Mouse (Mus musculus): ENCODE measurements around the gene Noct. TPM values are rescaled to one million over a fixed set of nuclear protein-coding genes. Genes with fewer than 3 reads are reported as not detected.
A peak's percentile ranks its signal among the peaks of the same experiment; 100 is the strongest.

The Noct gene
- polyA plus RNA-seq, 1 experiment from 2014 or later = 12.0 TPM

DNA sequence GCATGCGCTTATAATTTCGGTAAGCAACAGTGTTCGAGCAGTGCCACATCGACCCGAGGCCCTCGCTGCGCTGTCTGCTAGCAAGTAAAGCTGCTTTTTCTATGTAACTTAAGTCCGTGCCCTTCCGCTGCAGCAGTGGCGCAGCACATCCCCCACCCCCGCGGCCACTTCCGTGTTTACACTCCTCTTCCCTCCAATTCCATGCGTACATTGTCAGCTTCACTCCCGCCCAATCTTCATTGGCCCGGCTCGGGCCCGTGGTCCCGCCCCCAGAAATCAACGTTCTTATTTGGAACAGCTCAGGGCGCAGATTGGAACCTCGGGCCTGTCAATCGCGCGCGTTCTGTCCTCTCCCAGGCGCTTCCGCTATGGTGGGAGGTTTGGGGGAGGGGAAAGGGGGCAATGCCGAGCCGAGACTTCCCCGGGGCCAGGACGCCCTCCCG, 51.7 kb downstream of the Noct start:
- ATAC-seq (ENCODE audit: insufficient number of reproducible peaks, insufficient read depth, low FRiP score, low read depth) = peak; percentile 95
- no peaks in the 10 kb centered on the region for H3K9me3 ChIP-seq (ENCODE audit: control insufficient read depth, low read length)
- peaks cover 0 to 14% of the 10 kb centered on the region in 2 experiments; a peak in 2 of 4 replicates for H3K4me1 ChIP-seq (ENCODE audit: control insufficient read depth in 2 of 2, insufficient read depth in 2 of 2, low read length in 2 of 2)
- peak overlapping the region; percentile 88 for H3K4me2 ChIP-seq (ENCODE audit: low read length)
- H3K9ac ChIP-seq (ENCODE audit: low read length) = peak overlapping the region; percentile 99
- peak overlapping the region; percentile 99 for H3K4me3 ChIP-seq (ENCODE audit: control insufficient read depth in 1 of 2, insufficient read depth in 1 of 2, low read depth in 1 of 2, low read length in 2 of 2)
- H3K27ac ChIP-seq (replicated peaks in 1 of 2; ENCODE audit: control insufficient read depth in 1 of 2, insufficient read depth in 1 of 2, low read depth in 2 of 2, low read length in 2 of 2) = peak overlapping the region; percentile 97 to 99
- no peaks in the 10 kb centered on the region for H3K27me3 ChIP-seq (ENCODE audit: control insufficient read depth, insufficient read depth, low read length)
- no peaks in the 10 kb centered on the region for H3K36me3 ChIP-seq (ENCODE audit: control insufficient read depth, insufficient read depth, low read length)
- WGBS = under 1% methylated on average over 32 of the region's 33 CpGs

DNA sequence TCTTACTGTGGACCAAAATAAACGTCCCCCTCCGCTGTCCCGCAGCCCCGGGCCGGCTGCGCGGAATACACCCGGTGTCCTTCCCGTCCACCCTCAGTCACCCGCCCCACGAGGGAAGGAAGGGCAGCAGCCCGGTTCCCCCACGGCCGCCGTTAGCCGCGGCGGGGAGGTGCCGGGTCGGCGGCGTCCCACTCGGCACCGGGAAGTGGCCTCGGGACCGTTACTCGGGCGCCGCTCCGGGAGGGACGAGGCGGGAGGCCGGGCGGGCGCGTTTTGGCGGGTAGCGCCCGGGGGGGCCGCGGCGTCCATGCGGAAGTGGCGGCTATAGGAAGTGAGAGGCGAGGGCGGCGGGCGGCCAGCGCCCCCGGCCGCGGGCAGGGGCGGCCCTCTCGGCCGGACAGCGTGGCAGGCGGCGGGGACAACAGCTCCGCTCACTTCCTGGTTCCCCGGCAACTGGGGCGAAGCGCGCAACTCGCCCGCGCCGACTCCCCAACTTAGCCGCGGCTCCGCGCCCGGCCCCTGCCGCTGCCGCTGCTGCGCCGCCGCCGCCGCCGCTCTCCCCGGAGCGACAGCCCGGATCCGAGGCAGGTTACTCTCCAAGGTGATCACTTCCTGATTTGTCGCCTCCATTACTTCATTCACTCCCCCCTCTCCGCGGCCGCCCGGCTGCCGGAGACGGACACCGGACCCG, 52.3 kb downstream of the Noct start:
- Histone ChIP-seq H3K4me2 (ENCODE audit: low read length) (peak overlapping the region; percentile 69), H3K36me3 (ENCODE audit: control insufficient read depth, insufficient read depth, low read length) (no peaks in the 10 kb centered on the region), H3K4me3 (ENCODE audit: control insufficient read depth in 1 of 2, insufficient read depth in 1 of 2, low read depth in 1 of 2, low read length in 2 of 2) (peak overlapping the region; percentile 99), H3K4me1 (ENCODE audit: control insufficient read depth in 2 of 2, insufficient read depth in 2 of 2, low read length in 2 of 2) (peaks cover 0 to 13% of the 10 kb centered on the region in 2 experiments; a peak in 2 of 4 replicates), H3K27ac (replicated peaks in 1 of 2; ENCODE audit: control insufficient read depth in 1 of 2, insufficient read depth in 1 of 2, low read depth in 2 of 2, low read length in 2 of 2) (peak overlapping the region; percentile 97 to 99), H3K9me3 (ENCODE audit: control insufficient read depth, low read length) (no peaks in the 10 kb centered on the region), H3K9ac (ENCODE audit: low read length) (peak overlapping the region; percentile 99), H3K27me3 (ENCODE audit: control insufficient read depth, insufficient read depth, low read length) (no peaks in the 10 kb centered on the region)
- under 1% methylated on average over 61 of the region's 93 CpGs for WGBS
- ATAC-seq (ENCODE audit: insufficient number of reproducible peaks, insufficient read depth, low FRiP score, low read depth) = peak; percentile 59

DNA sequence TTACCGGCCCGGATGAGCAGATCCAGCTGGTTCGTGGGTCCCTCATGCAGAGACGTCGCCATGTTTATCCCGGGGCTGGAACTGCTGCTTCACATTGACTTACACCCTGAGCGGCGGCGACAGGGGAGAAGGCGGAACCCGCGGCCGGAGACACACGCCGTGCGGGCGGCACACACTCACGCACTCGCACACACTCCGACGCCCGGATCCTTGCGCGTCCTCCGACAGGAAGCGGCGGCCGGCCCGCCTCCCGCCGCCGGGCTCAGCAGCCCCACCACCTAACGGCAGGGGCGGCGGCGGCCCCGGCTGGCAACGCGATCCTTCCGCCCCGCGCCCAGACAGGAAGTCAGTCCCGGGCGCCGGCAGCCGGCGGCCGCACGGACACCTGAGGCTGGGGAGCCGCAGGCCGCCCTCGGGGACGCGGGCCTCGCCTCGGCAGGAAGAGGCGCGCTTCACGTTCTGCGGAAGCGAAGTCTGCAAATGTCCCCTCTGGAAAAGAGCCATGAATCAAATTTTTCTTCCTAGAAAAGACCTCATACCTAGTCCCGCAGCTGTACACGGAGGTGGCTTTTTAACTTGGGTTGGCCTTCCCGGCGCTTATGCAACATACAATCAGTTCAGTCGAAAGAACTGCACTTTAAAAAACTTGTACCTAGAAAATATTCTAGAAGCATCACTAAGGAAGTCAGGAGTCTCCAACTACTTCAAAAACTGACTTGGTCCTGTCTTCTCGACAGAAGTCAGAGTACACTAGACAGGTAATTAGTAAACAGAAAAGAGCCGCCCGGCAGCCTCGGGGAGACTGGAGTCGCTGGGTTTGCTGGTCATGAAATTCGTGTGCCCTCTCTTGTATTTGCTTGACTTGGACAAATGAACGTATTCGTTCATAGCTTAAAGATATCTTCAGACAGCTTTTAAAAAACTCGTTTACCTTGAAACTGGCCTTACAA, 53.2 kb downstream of the Noct start:
- H3K9me3 ChIP-seq (ENCODE audit: control insufficient read depth, low read length) = no peaks in the 10 kb centered on the region
- WGBS = under 1% methylated on average over 75 of the region's 75 CpGs
- no peaks in the 10 kb centered on the region for H3K36me3 ChIP-seq (ENCODE audit: control insufficient read depth, insufficient read depth, low read length)
- peaks cover 0 to 13% of the 10 kb centered on the region in 2 experiments; a peak in 2 of 4 replicates for H3K4me1 ChIP-seq (ENCODE audit: control insufficient read depth in 2 of 2, insufficient read depth in 2 of 2, low read length in 2 of 2)
- H3K4me2 ChIP-seq (ENCODE audit: low read length) = peak overlapping the region; percentile 69
- H3K4me3 ChIP-seq (ENCODE audit: control insufficient read depth in 1 of 2, insufficient read depth in 1 of 2, low read depth in 1 of 2, low read length in 2 of 2) = peak overlapping the region; percentile 99
- peak; percentile 68 for ATAC-seq (ENCODE audit: insufficient number of reproducible peaks, insufficient read depth, low FRiP score, low read depth)
- no peaks in the 10 kb centered on the region for H3K27me3 ChIP-seq (ENCODE audit: control insufficient read depth, insufficient read depth, low read length)
- peak overlapping the region; percentile 99 for H3K9ac ChIP-seq (ENCODE audit: low read length)
- peak overlapping the region; percentile 97 to 99 for H3K27ac ChIP-seq (replicated peaks in 1 of 2; ENCODE audit: control insufficient read depth in 1 of 2, insufficient read depth in 1 of 2, low read depth in 2 of 2, low read length in 2 of 2)

DNA sequence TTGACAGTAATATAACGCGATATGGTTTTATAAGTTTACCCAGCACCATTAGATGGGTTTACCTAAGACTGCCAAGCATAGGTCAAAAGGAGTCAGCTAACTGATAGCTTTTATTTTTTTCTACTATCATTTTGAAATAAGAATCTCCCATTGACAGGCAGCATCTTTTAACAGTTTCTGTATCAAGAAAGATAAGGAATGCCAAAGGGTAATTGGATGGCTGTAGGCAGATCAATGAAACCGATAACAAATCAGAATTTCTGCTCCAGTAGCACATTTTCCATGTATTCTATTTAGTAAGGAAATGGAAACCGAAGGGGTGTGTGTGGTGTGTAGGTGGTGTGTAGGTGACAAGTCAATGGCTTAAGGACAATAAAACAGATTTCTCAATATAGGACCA, 54.2 kb downstream of the Noct start:
- peak overlapping the region; percentile 0; the same call in 1 of the 2 replicates for H3K9ac ChIP-seq (ENCODE audit: low read length)
- H3K9me3 ChIP-seq (ENCODE audit: control insufficient read depth, low read length) = no peaks in the 10 kb centered on the region
- 67% methylated on average over 4 of the region's 4 CpGs for WGBS
- no peak overlapping the region for H3K27ac ChIP-seq (replicated peaks in 1 of 2; ENCODE audit: control insufficient read depth in 1 of 2, insufficient read depth in 1 of 2, low read depth in 2 of 2, low read length in 2 of 2)
- no peak for ATAC-seq (ENCODE audit: insufficient number of reproducible peaks, insufficient read depth, low FRiP score, low read depth)
- H3K4me1 ChIP-seq (ENCODE audit: control insufficient read depth in 2 of 2, insufficient read depth in 2 of 2, low read length in 2 of 2) = peaks cover 0 to 13% of the 10 kb centered on the region in 2 experiments; a peak in 2 of 4 replicates
- H3K36me3 ChIP-seq (ENCODE audit: control insufficient read depth, insufficient read depth, low read length) = no peaks in the 10 kb centered on the region
- H3K4me3 ChIP-seq (ENCODE audit: control insufficient read depth in 1 of 2, insufficient read depth in 1 of 2, low read depth in 1 of 2, low read length in 2 of 2) = no peak overlapping the region
- H3K27me3 ChIP-seq (ENCODE audit: control insufficient read depth, insufficient read depth, low read length) = no peaks in the 10 kb centered on the region
- H3K4me2 ChIP-seq (ENCODE audit: low read length) = peak overlapping the region; percentile 69; the same call in 1 of the 2 replicates

DNA sequence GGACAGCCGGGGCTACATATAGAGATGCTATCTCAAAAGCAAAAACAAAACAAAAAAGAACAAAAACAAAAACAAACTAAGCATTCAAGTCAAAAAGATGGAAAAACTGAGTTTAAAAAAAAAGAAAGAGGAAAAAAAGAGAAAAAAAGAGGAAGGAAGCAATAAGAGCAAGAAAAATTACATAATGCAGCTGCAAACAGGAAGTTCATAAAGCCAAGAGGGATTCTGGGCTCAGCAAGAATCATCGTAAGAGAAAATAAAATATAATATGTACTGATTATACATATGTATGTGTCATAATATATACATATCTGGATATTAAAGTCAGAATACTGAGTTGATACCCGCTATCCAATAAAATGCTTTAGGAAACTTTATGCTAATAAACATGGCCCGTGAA, 57.5 kb downstream of the Noct start:
- Histone ChIP-seq H3K36me3 (ENCODE audit: control insufficient read depth, insufficient read depth, low read length) (peaks cover 10% of the 10 kb centered on the region), H3K9ac (ENCODE audit: low read length) (no peak overlapping the region), H3K4me2 (ENCODE audit: low read length) (no peak overlapping the region), H3K9me3 (ENCODE audit: control insufficient read depth, low read length) (no peaks in the 10 kb centered on the region), H3K4me3 (ENCODE audit: control insufficient read depth in 1 of 2, insufficient read depth in 1 of 2, low read depth in 1 of 2, low read length in 2 of 2) (no peak overlapping the region), H3K27me3 (ENCODE audit: control insufficient read depth, insufficient read depth, low read length) (no peaks in the 10 kb centered on the region), H3K27ac (replicated peaks in 1 of 2; ENCODE audit: control insufficient read depth in 1 of 2, insufficient read depth in 1 of 2, low read depth in 2 of 2, low read length in 2 of 2) (no peak overlapping the region), H3K4me1 (ENCODE audit: control insufficient read depth in 2 of 2, insufficient read depth in 2 of 2, low read length in 2 of 2) (peaks cover 4 to 10% of the 10 kb centered on the region in 2 experiments; a peak in 3 of 4 replicates)
- WGBS = 89% methylated on average over 4 of the region's 4 CpGs
- no peak for ATAC-seq (ENCODE audit: insufficient number of reproducible peaks, insufficient read depth, low FRiP score, low read depth)

DNA sequence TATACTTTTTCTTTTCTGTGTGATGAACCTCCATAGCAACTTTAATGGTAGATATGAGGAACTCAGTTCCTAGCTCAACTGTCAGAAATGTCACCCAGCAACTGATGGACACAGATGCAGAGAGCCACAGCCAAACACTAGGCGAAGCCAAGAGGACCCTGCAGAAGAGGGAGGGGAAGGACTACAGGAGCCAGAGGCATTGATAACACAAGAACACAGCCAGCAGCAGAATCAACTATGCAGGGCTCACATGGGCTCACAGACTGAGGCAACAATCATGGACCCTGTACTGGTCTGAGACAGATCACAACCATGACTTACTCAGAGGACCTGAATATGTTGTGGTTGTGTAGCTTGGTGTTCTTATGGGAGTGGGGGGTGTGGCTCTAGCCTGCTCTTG, 60.1 kb downstream of the Noct start:
- peak overlapping the region in 1 of 2 experiments; percentile 22; a peak in 1 of 4 replicates for H3K27ac ChIP-seq (replicated peaks in 1 of 2; ENCODE audit: control insufficient read depth in 1 of 2, insufficient read depth in 1 of 2, low read depth in 2 of 2, low read length in 2 of 2)
- no peak overlapping the region for H3K4me2 ChIP-seq (ENCODE audit: low read length)
- no peaks in the 10 kb centered on the region for H3K27me3 ChIP-seq (ENCODE audit: control insufficient read depth, insufficient read depth, low read length)
- 27% methylated on average over 1 of the region's 1 CpGs for WGBS
- ATAC-seq (ENCODE audit: insufficient number of reproducible peaks, insufficient read depth, low FRiP score, low read depth) = no peak
- peaks cover 10% of the 10 kb centered on the region for H3K36me3 ChIP-seq (ENCODE audit: control insufficient read depth, insufficient read depth, low read length)
- peaks cover 4 to 7% of the 10 kb centered on the region in 2 experiments; a peak in 3 of 4 replicates for H3K4me1 ChIP-seq (ENCODE audit: control insufficient read depth in 2 of 2, insufficient read depth in 2 of 2, low read length in 2 of 2)
- no peak overlapping the region for H3K9ac ChIP-seq (ENCODE audit: low read length)
- no peaks in the 10 kb centered on the region for H3K9me3 ChIP-seq (ENCODE audit: control insufficient read depth, low read length)
- H3K4me3 ChIP-seq (ENCODE audit: control insufficient read depth in 1 of 2, insufficient read depth in 1 of 2, low read depth in 1 of 2, low read length in 2 of 2) = no peak overlapping the region
